Mouse (Mus musculus) heart, postnatal 4 days (tissue): ENCODE data around the gene Cnpy3. TPM values are rescaled to one million over a fixed set of nuclear protein-coding genes. Genes with fewer than 3 reads are reported as not detected.

Experiments used
- DNase-seq: peaks from one replicate; pipeline ENCODE4 v3.0.0; 2021
- total RNA-seq, 2 experiments: library from RNA; stranded (reverse); gene quantifications; 2 replicates each; pipeline ENCODE4 v1.2.3; 2021

Gene Cnpy3
- total RNA-seq, 2 experiments from 2014 or later = 29.4 to 29.7 TPM

GRCm38 (mm10) chr17:46713849-46714248 lies 38.2 kb downstream of the Cnpy3 start:
- no peak for DNase-seq

- DNase-seq = no peak
Observed at GRCm38 (mm10) chr17:46712442-46712841, 39.6 kb downstream of the Cnpy3 start.

GRCm38 (mm10) chr17:46711612-46712271 lies 40.3 kb downstream of the Cnpy3 start:
- DNase-seq = peak; percentile 69

GRCm38 (mm10) chr17:46710959-46711597 lies 40.9 kb downstream of the Cnpy3 start, which contains the start of gene Pex6:
Gene Pex6 (plus strand): TSS chr17:46711463.
- peak; percentile 95 for DNase-seq

- no peak for DNase-seq
Observed at GRCm38 (mm10) chr17:46706375-46707089, 45.5 kb downstream of the Cnpy3 start.

- DNase-seq = peak; percentile 97
Observed at GRCm38 (mm10) chr17:46704887-46705835, 46.9 kb downstream of the Cnpy3 start, which contains the start of gene Ppp2r5d. Gene Ppp2r5d (minus strand): TSS chr17:46705111.

- DNase-seq = no peak
Observed at GRCm38 (mm10) chr17:46703971-46704886, 47.8 kb downstream of the Cnpy3 start.

GRCm38 (mm10) chr17:46702506-46702905 lies 49.5 kb downstream of the Cnpy3 start:
- no peak for DNase-seq

GRCm38 (mm10) chr17:46702100-46702499 lies 49.9 kb downstream of the Cnpy3 start:
- DNase-seq = no peak

- no peak for DNase-seq
Observed at GRCm38 (mm10) chr17:46701489-46701888, 50.5 kb downstream of the Cnpy3 start.

GRCm38 (mm10) chr17:46699912-46700311 lies 52.1 kb downstream of the Cnpy3 start:
- no peak for DNase-seq

- no peak for DNase-seq
Observed at GRCm38 (mm10) chr17:46699245-46699644, 52.8 kb downstream of the Cnpy3 start.

- DNase-seq = no peak
Observed at GRCm38 (mm10) chr17:46698515-46698914, 53.5 kb downstream of the Cnpy3 start.

- no peak for DNase-seq
Observed at GRCm38 (mm10) chr17:46694517-46695063, 57.4 kb downstream of the Cnpy3 start.

GRCm38 (mm10) chr17:46691390-46691789 lies 60.6 kb downstream of the Cnpy3 start:
- DNase-seq = no peak

- DNase-seq = no peak
Observed at GRCm38 (mm10) chr17:46690665-46691064, 61.3 kb downstream of the Cnpy3 start.

- DNase-seq = no peak
Observed at GRCm38 (mm10) chr17:46685913-46686312, 66.1 kb downstream of the Cnpy3 start.
